Mouse (Mus musculus) liver, postnatal 0 days (tissue): Measurements from ENCODE around the gene Inhbb.

ENCODE experiments used
- CTCF ChIP-seq: sonication (generic); IDR thresholded peaks from 2 replicates; pipeline ENCODE4 v1.5.1; 2016; ENCODE audit warnings: antibody characterized with exemption, low read depth
- EP300 ChIP-seq: IDR thresholded peaks from 2 replicates; pipeline ENCODE4 v1.6.1; 2016; ENCODE audit warnings: antibody characterized with exemption, low read depth, mild to moderate bottlenecking

- TF ChIP-seq CTCF (no peak), EP300 (no peak)
These were observed 17.2 kb downstream of the Inhbb start for GRCm38 (mm10) chr1:119404798-119405197.
